Comparison of ENCODE assay signal across 11 mouse cellular contexts in the genomic region with DNA sequence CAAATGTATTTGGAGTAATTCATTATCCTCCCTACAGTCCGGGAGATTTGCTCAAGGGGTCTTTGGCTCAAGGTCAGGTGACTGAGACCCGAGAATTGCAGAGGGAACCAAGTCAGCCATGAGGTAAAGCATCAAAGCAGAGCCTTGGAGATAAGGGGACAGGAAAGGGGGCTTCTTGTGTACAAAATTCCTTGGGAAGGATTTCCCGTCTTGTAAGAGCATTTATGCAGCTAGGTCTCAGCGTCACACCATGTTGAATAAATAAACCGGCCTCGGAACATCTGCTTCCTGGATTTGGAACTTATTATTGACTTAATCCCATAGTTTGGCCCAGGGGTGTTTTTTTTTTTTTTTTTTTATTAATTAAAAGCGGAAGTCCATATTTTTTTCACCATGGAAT.
DNase-seq lines count a peak whose midpoint lies in the region; ATAC-seq and TF ChIP-seq lines count a peak whose summit lies in the region.
"Had no signal": no experiment of that assay in that cellular context is flagged by ENCODE, and none has a peak within 500 bp of the region (broad histone marks: within the 10 kb centered on the region; RNA-seq: fewer than 3 reads in every experiment).

No protein-coding gene starts in this region.

- no peak for TF ChIP-seq EP300 in heart, adult 2 months (IDR thresholded peaks at IDR 0.05; ENCODE audit: insufficient read depth, low read depth, low read length)

- no peaks in the 10 kb centered on the region for H3K9me3 ChIP-seq in midbrain, embryonic 11.5 days (ENCODE audit: control insufficient read depth, low read length)
- H3K9me3 ChIP-seq in midbrain, postnatal 0 days (ENCODE audit: low read length), result no peaks in the 10 kb centered on the region
- H3K9me3 ChIP-seq in heart, embryonic 10.5 days, result no peaks in the 10 kb centered on the region

- H3K4me2 ChIP-seq in midbrain, embryonic 11.5 days, result no peak overlapping the region
- no peak overlapping the region for H3K4me2 ChIP-seq in midbrain, postnatal 0 days (ENCODE audit: low read depth, low read length, poor library complexity, severe bottlenecking)

- intact Hi-C loops in heart, adult 2 months (cut with DNase I), result loop anchor here (2.0 to 10.0 kb wide), 3 partner anchors 120 to 766 kb away; a partner anchor contains a TSS
- intact Hi-C loops in heart, postnatal 25 days (cut with DNase I), result loop anchor here (2.0 to 10.0 kb wide), 2 partner anchors 120 to 626 kb away; a partner anchor contains a TSS

- no peaks in the 10 kb centered on the region for H3K36me3 ChIP-seq in heart, adult 2 months (ENCODE audit: control insufficient read depth, insufficient read depth, low read length)
- no peaks in the 10 kb centered on the region for H3K36me3 ChIP-seq in midbrain, embryonic 11.5 days (ENCODE audit: control insufficient read depth, insufficient read depth, low read length)
- no peaks in the 10 kb centered on the region for H3K36me3 ChIP-seq in midbrain, postnatal 0 days (ENCODE audit: insufficient read depth, low read length)
- H3K36me3 ChIP-seq in heart, embryonic 10.5 days, result no peaks in the 10 kb centered on the region

- ATAC-seq in midbrain, embryonic 11.5 days (ENCODE audit: low FRiP score), result no peak
- no peak for ATAC-seq in midbrain, postnatal 0 days (ENCODE audit: low FRiP score)
- ATAC-seq in erythroblast, adult 5-6 weeks (replicated peaks; ENCODE audit: low FRiP score, poor library complexity, severe bottlenecking), result no peak

- no peaks in the 10 kb centered on the region for H3K27me3 ChIP-seq in heart, adult 2 months (ENCODE audit: control insufficient read depth, insufficient read depth, low read length)
- H3K27me3 ChIP-seq in midbrain, embryonic 11.5 days (ENCODE audit: control insufficient read depth, insufficient read depth, low read length), result no peaks in the 10 kb centered on the region
- H3K27me3 ChIP-seq in midbrain, postnatal 0 days (ENCODE audit: insufficient read depth, low read length), result no peaks in the 10 kb centered on the region
- H3K27me3 ChIP-seq in heart, embryonic 10.5 days (ENCODE audit: insufficient read depth, poor library complexity, severe bottlenecking), result no peaks in the 10 kb centered on the region

- TF ChIP-seq POLR2A in heart, adult 2 months (IDR thresholded peaks at IDR 0.05; ENCODE audit: insufficient read depth, low read depth, low read length), result no peak

- no peak overlapping the region for H3K9ac ChIP-seq in heart, adult 2 months (ENCODE audit: low read depth, low read length)
- H3K9ac ChIP-seq in midbrain, embryonic 11.5 days (ENCODE audit: low read length), result no peak overlapping the region
- no peak overlapping the region for H3K9ac ChIP-seq in midbrain, postnatal 0 days (replicated peaks; ENCODE audit: low read length, poor library complexity, severe bottlenecking)

- peak overlapping the region; percentile 74 for H3K27ac ChIP-seq in heart, adult 2 months
- no peak overlapping the region for H3K27ac ChIP-seq in midbrain, embryonic 11.5 days (ENCODE audit: low read depth, low read length)
- no peak overlapping the region for H3K27ac ChIP-seq in midbrain, postnatal 0 days (ENCODE audit: low read depth, low read length)
- peak overlapping the region; percentile 73 for H3K27ac ChIP-seq in heart, embryonic 10.5 days
- H3K27ac ChIP-seq: macrophage had no signal

- no peaks in the 10 kb centered on the region for H3K79me2 ChIP-seq in heart, adult 2 months (replicated peaks; ENCODE audit: control insufficient read depth, insufficient read depth, low read length)

- H3K4me1 ChIP-seq in heart, adult 2 months (ENCODE audit: control insufficient read depth, insufficient read depth, low read length), result peaks cover 5% of the 10 kb centered on the region
- no peaks in the 10 kb centered on the region for H3K4me1 ChIP-seq in midbrain, embryonic 11.5 days (ENCODE audit: control insufficient read depth, insufficient read depth, low read length)
- H3K4me1 ChIP-seq in midbrain, postnatal 0 days (ENCODE audit: insufficient read depth, low read length), result no peaks in the 10 kb centered on the region
- peaks cover 53% of the 10 kb centered on the region for H3K4me1 ChIP-seq in heart, embryonic 10.5 days

- no peak overlapping the region for H3K4me3 ChIP-seq in heart, adult 2 months
- no peak overlapping the region for H3K4me3 ChIP-seq in midbrain, embryonic 11.5 days (ENCODE audit: low read depth, low read length)
- H3K4me3 ChIP-seq in midbrain, postnatal 0 days (ENCODE audit: low read depth, low read length), result no peak overlapping the region
- H3K4me3 ChIP-seq in heart, embryonic 10.5 days, result no peak overlapping the region

- WGBS in heart, adult 2 months, result 41% methylated on average over 7 of the region's 7 CpGs
- WGBS in midbrain, embryonic 11.5 days, result 49% methylated on average over 7 of the region's 7 CpGs
- 32% methylated on average over 7 of the region's 7 CpGs for WGBS in midbrain, postnatal 0 days
- 42% methylated on average over 7 of the region's 7 CpGs for WGBS in heart, embryonic 10.5 days

- DNase-seq in heart, adult 2 months, result peak in 1 of 2 experiments; percentile 7
- DNase-seq in heart, postnatal 25 days (ENCODE audit: low spot score), result no peak
- DNase-seq in midbrain, embryonic 11.5 days (ENCODE audit: low spot score, missing footprints), result peak; percentile 89
- no peak for DNase-seq in midbrain, postnatal 0 days (ENCODE audit: low spot score)
- no peak for DNase-seq in heart, embryonic 10.5 days (ENCODE audit: low spot score)
- DNase-seq in lung, postnatal 10 days, result peak; percentile 49
- DNase-seq in urinary bladder, postnatal 25 days (ENCODE audit: low spot score), result no peak
- DNase-seq: cerebellum, adult 11 months; layer of hippocampus, postnatal 36 days had no signal

- TF ChIP-seq CTCF in heart, adult 2 months (IDR thresholded peaks at IDR 0.05), result no peak
- TF ChIP-seq CTCF in midbrain, postnatal 0 days (IDR thresholded peaks at IDR 0.05), result no peak

Comparison
In these comparisons a context has a peak if more than half of its experiments do, and no peak if none do; other contexts are left out.
1. DNase-seq: peak in midbrain, embryonic 11.5 days (single experiment) and lung, postnatal 10 days (single experiment); none in heart, postnatal 25 days (single experiment), midbrain, postnatal 0 days (single experiment), heart, embryonic 10.5 days (single experiment) and urinary bladder, postnatal 25 days (single experiment).
2. H3K27ac ChIP-seq: peak in heart, adult 2 months (single experiment) and heart, embryonic 10.5 days (single experiment); none in midbrain, embryonic 11.5 days (single experiment) and midbrain, postnatal 0 days (single experiment).